Mouse (Mus musculus) hindbrain, embryonic 10.5 days (tissue): Measurements from ENCODE around the gene Pip5k1b. TPM values are rescaled to one million over a fixed set of nuclear protein-coding genes. Genes with fewer than 3 reads are reported as not detected.
A peak's percentile ranks its signal among the peaks of the same experiment; 100 is the strongest.

Experiments used
- DNase-seq: peaks from one replicate; pipeline ENCODE4 v3.0.0-alpha.2; 2017; ENCODE audit warnings: low spot score
- H3K27ac ChIP-seq: fragments of 300-500 bp; sonication (generic); 2 replicates; pipeline ENCODE4 v1.5.1; 2016; ENCODE audit warnings: mild to moderate bottlenecking, moderate library complexity
- H3K27me3 ChIP-seq: fragments of 300-500 bp; sonication (generic); 2 replicates; pipeline ENCODE4 v1.6.1; 2016; ENCODE audit warnings: mild to moderate bottlenecking; ENCODE audit not compliant: poor library complexity, insufficient read depth, severe bottlenecking
- H3K36me3 ChIP-seq: fragments of 300-500 bp; sonication (generic); 2 replicates; pipeline ENCODE4 v1.6.1; 2016; ENCODE audit warnings: mild to moderate bottlenecking, moderate library complexity
- H3K4me1 ChIP-seq: fragments of 300-500 bp; sonication (generic); replicated peaks from 2 replicates; pipeline ENCODE4 v1.6.1; 2016; ENCODE audit warnings: mild to moderate bottlenecking
- H3K4me3 ChIP-seq: fragments of 300-500 bp; sonication (generic); 2 replicates; pipeline ENCODE4 v1.5.1; 2016; ENCODE audit warnings: mild to moderate bottlenecking, moderate library complexity
- H3K9me3 ChIP-seq: fragments of 300-500 bp; sonication (generic); 2 replicates; pipeline ENCODE4 v1.6.1; 2016; ENCODE audit warnings: mild to moderate bottlenecking, moderate library complexity
- WGBS: fragments of 180-500 bp; shearing (Covaris S2); methylation state at CpG from one replicate; pipeline ENCODE4 v1.1.7; 2016; 5-methylcytosine and 5-hydroxymethylcytosine counted together
- polyA plus RNA-seq: library from polyadenylated mRNA; unstranded; fragments of >200 nt; fragmentation: Nextera tagmentation; extraction: Ambion mirVana; gene quantifications from 2 replicates; pipeline ENCODE4 v1.2.1, GENCODE M21; 2016

Pip5k1b gene
- polyA plus RNA-seq, result 0.82 and 2.2 TPM in 2 replicates

DNA sequence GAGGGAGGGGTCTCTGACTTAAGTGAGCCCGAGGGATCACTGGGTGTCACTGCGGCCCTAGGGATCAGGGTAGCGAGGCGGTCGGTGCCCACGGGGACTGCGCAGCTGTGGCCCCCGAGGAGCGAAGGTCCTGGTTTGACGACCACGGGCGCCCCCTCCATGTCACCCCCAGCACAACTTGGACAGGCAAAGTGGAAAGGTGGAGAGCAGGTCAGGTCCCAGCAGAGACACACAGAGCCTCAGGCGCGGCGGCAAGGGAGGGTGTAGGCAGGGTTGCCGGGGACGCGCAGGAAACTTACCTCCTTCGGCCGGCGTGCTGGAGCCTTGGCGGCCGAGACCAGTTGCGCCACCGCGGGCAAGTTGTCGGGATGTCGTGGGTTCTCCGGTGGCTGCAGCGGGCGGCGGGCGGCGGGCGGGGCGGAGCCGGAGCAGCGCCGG, at the start of gene Pip5k1b:
Gene Pip5k1b (minus strand): TSS at position 407 of the 438 bp plus-strand sequence.
- peak within 1 kb of the TSS; percentile 93 for H3K27ac ChIP-seq
- WGBS, result under 1% methylated on average over 39 of the region's 39 CpGs
- H3K27me3 ChIP-seq, result peaks cover 38% of the 10 kb centered on the region

DNA sequence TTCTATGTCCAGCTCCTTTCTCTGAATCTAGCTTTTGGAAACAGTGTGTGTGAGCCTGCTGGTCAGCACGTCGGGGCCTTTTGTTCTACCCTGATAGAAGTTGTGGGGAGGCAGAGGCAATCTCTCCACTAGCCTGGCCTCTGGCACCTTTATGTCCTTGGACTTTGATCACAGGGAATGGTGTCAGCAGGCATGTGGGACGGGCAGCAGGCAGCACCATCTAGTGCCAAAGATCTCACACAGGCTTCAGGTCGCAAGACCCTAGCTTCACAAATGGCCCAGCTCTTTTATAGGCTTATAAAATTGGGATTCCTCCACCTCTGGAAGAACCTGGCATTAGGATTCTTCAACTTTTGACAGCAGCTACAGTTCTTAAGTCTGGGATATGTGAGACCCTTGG, 48.4 kb upstream of the Pip5k1b start:
- Histone ChIP-seq H3K4me3 (no peak overlapping the region), H3K4me1 (no peaks in the 10 kb centered on the region), H3K27ac (no peak overlapping the region), H3K9me3 (0 out of 2 replicates have a peak, but pooled peaks cover 3% of the 10 kb centered on the region), H3K36me3 (no peaks in the 10 kb centered on the region), H3K27me3 (no peaks in the 10 kb centered on the region)
- WGBS, result 81% methylated on average over 4 of the region's 4 CpGs
- no peak for DNase-seq

More for the DNA sequence above, at the start of gene Pip5k1b:
- peaks cover 43% of the 10 kb centered on the region for H3K4me1 ChIP-seq
- H3K36me3 ChIP-seq, result no peaks in the 10 kb centered on the region
- peak; percentile 63 for DNase-seq
- H3K4me3 ChIP-seq, result peak within 1 kb of the TSS; percentile 87
- no peaks in the 10 kb centered on the region for H3K9me3 ChIP-seq

DNA sequence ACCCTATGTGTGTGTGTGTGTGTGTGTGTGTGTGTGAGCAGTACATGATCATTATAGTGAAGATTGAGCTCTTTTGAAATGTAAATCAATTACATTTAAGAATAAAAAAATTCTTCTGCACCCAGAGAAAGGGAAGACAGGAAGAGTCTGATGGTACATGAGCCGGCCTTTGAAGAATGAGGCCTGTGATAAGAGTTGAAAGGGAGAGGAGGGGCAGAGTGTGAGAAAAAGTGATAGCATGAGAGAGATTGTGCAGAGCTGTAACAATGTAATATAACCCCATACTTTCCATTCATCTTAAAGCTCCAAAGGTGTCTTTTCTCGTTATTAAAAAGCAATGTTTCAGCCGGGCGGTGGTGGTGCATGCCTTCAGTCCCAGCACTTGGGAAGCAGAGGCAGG, 47.8 kb upstream of the Pip5k1b start:
- WGBS, result 94% methylated on average over 4 of the region's 4 CpGs
- DNase-seq, result no peak
- Histone ChIP-seq H3K27ac (no peak overlapping the region), H3K4me3 (no peak overlapping the region), H3K9me3 (0 out of 2 replicates have a peak, but pooled peaks cover 3% of the 10 kb centered on the region), H3K36me3 (no peaks in the 10 kb centered on the region), H3K4me1 (no peaks in the 10 kb centered on the region), H3K27me3 (no peaks in the 10 kb centered on the region)

- no peaks in the 10 kb centered on the region for H3K36me3 ChIP-seq
- DNase-seq, result no peak
- 49% methylated on average over 2 of the region's 2 CpGs for WGBS
- no peaks in the 10 kb centered on the region for H3K27me3 ChIP-seq
- no peak overlapping the region for H3K4me3 ChIP-seq
- no peak overlapping the region for H3K27ac ChIP-seq
- no peaks in the 10 kb centered on the region for H3K9me3 ChIP-seq
- 0 out of 2 replicates have a peak, but pooled peaks cover 4% of the 10 kb centered on the region for H3K4me1 ChIP-seq
Observed at GRCm38 (mm10) chr19:24586726-24587125, 31.1 kb upstream of the Pip5k1b start.

DNA sequence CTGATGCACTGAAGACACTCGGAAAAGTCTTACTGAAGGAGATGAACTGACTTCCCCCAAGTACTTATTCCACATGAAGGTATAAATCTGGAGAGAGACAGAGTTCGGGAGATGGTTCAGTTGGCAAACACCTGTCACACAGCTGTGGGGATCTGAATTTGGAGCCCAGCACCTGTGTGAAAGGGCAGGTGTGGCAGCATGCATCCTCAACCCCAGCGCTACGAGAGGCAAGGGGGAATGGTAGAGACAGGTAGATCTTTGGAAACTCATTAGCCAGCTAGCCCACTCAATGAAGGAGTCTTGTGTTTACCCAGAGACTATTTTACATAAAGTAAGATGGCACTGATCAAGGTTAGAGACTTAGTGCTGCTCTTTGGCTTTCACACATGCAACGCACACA, 29.5 kb upstream of the Pip5k1b start:
- Histone ChIP-seq H3K4me1 (0 out of 2 replicates have a peak, but pooled peaks cover 4% of the 10 kb centered on the region), H3K27ac (no peak overlapping the region), H3K36me3 (no peaks in the 10 kb centered on the region), H3K4me3 (no peak overlapping the region), H3K9me3 (no peaks in the 10 kb centered on the region), H3K27me3 (no peaks in the 10 kb centered on the region)
- WGBS, result 91% methylated on average over 5 of the region's 5 CpGs
- no peak for DNase-seq

DNA sequence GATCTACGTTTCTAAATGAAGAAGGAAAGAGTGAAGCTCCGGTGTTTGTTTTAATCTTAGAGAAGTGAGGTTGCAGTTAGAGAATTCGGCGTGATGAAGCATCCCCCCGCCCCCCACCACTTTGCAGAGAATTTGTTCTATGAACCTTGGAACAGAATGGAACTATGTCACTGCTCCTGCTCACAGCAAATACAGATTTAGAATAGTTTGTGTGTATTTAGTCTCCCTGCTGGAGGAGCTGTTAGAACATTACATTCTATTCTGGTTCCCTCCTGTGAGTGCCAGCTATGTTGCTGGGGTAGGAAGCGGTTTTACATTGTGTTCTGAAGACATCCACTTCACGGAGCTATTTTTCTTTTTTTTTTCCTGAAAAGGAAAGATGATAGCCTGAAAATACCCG, 28.3 kb upstream of the Pip5k1b start:
- no peak overlapping the region for H3K4me3 ChIP-seq
- H3K36me3 ChIP-seq, result no peaks in the 10 kb centered on the region
- DNase-seq, result no peak
- no peaks in the 10 kb centered on the region for H3K27me3 ChIP-seq
- H3K27ac ChIP-seq, result no peak overlapping the region
- H3K4me1 ChIP-seq, result 0 out of 2 replicates have a peak, but pooled peaks cover 4% of the 10 kb centered on the region
- WGBS, result 85% methylated on average over 8 of the region's 8 CpGs
- no peaks in the 10 kb centered on the region for H3K9me3 ChIP-seq

DNA sequence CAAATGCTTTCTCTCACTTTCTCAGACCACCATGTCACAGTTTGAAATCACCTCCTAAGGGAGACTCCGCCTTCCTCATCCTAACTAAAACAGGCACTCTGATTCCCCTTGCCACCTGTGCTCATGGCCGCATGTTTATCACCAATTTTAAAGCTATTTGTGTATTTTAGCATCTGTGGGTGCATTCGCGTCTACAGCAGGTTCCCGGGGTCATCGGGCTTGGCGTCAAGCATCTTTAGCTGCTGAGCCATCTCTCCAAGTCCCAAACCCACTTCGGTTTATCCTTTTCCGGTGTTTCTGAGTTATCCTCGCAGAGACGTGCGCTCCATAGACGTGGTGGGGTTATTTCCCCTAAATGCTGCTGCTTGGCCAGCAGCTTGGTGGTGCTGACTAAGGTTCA, 20.5 kb upstream of the Pip5k1b start:
- H3K4me3 ChIP-seq, result no peak overlapping the region
- H3K36me3 ChIP-seq, result no peaks in the 10 kb centered on the region
- H3K27ac ChIP-seq, result no peak overlapping the region
- WGBS, result 92% methylated on average over 13 of the region's 13 CpGs
- no peaks in the 10 kb centered on the region for H3K9me3 ChIP-seq
- H3K4me1 ChIP-seq, result peaks cover 6% of the 10 kb centered on the region
- H3K27me3 ChIP-seq, result no peaks in the 10 kb centered on the region
- no peak for DNase-seq

- Histone ChIP-seq H3K36me3 (no peaks in the 10 kb centered on the region), H3K9me3 (no peaks in the 10 kb centered on the region), H3K27ac (no peak overlapping the region), H3K4me1 (peaks cover 6% of the 10 kb centered on the region), H3K27me3 (no peaks in the 10 kb centered on the region), H3K4me3 (no peak overlapping the region)
- WGBS, result 29% methylated on average over 7 of the region's 7 CpGs
- peak; percentile 13 for DNase-seq
Observed at GRCm38 (mm10) chr19:24571756-24572181, 16.1 kb upstream of the Pip5k1b start.

DNA sequence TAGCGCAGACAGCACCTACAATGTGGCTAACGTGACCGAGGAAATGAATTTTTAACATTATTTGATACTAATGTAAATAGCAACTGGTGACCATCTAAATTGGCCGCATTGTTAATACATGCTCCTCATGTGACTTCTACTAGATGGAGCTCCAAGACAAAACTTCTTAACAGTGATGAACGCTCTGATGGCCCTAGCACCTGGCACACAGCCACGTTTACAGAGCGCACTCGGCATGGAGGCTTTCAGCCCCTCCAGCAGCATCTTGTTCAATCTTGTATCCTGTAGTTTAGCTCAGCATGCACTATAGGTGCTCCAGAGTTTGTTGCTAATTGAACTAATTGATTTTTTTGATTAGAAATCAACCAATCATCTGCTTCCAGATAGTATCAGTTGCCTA, 15.3 kb upstream of the Pip5k1b start:
- DNase-seq, result no peak
- H3K27ac ChIP-seq, result no peak overlapping the region
- no peaks in the 10 kb centered on the region for H3K9me3 ChIP-seq
- H3K27me3 ChIP-seq, result no peaks in the 10 kb centered on the region
- no peaks in the 10 kb centered on the region for H3K36me3 ChIP-seq
- H3K4me3 ChIP-seq, result no peak overlapping the region
- WGBS, result 91% methylated on average over 8 of the region's 8 CpGs
- H3K4me1 ChIP-seq, result peaks cover 6% of the 10 kb centered on the region

DNA sequence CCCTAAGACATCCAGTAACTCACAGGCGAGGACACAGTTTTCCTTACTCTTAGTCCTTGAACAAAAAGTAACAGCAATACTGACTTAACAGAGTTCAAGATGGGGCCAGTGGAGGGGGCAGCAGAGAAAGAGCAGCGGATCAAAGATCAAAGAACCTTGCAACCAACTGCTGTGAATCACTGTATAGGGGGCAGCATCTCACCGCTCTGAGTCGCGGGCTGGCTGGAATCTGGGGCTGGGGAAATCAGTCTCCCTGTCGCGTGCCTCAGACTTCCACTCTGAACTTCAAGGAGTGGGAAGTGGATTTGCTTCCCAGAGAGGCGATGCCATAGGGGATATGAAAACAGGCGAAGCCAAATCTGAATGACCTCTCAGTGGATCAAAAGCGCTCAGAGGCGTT, 1.8 kb upstream of the Pip5k1b start:
- Histone ChIP-seq H3K36me3 (no peaks in the 10 kb centered on the region), H3K27ac (no peak overlapping the region), H3K9me3 (no peaks in the 10 kb centered on the region), H3K4me1 (peaks cover 43% of the 10 kb centered on the region), H3K27me3 (peaks cover 38% of the 10 kb centered on the region), H3K4me3 (peak overlapping the region; percentile 87)
- peak; percentile 58 for DNase-seq
- WGBS, result under 1% methylated on average over 11 of the region's 11 CpGs

DNA sequence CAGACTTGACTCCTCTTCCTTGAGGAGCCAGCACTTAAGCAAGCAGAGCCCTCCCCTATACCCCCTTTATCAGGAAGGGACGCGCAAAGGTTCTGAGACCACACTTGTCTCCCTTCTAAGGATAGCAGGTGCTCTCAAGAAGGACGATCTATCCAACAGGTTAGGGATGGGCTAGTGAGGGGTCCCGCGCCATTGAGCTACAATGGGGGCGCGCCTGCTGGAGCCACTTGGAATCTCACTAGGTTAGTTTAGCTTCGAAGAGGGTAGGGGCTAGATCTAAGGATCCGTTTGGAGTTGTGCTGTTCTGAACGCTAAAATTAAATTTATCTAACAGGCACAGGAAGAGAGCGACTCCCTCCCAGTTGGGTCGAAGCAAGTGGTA, 904 bp upstream of the Pip5k1b start:
- H3K27me3 ChIP-seq, result peaks cover 38% of the 10 kb centered on the region
- H3K4me1 ChIP-seq, result peaks cover 43% of the 10 kb centered on the region
- no peaks in the 10 kb centered on the region for H3K9me3 ChIP-seq
- H3K27ac ChIP-seq, result peak overlapping the region; percentile 93
- peak overlapping the region; percentile 87 for H3K4me3 ChIP-seq
- WGBS, result 2% methylated on average over 12 of the region's 12 CpGs
- H3K36me3 ChIP-seq, result no peaks in the 10 kb centered on the region
- no peak for DNase-seq

DNA sequence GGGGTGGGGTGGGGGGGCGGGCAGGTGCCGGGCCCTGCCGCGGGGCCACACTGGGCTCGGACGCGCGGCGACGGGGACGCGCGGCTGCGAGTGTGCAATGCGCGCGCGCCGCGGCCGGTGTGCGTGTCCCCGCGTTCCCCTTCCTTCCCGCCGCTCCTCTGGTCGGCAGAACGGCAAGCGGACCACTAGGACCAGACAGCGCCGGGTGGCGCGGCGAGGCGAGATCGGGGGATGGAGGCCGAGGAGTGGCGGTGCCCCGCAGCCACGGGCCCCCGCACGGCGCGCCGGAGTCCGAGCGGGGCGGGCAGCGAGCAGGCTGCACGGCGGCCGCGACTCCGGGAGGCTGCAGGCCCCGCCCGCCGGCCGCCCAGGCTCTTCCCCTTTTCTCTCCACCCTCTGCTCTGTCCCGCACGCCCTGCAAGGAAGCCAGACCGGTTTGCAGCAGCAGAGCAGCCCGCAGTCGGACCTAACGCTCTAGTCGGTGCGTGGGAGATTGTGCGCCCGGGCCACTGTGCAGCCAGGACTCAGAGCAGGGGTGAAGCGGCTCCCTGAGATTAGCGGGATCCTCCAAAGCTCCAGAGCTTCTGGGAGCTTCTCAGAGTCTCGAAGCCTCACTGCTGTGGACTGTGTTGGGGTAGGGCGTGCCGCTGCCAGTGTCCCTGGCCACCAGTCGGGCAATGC, 372 bp upstream of the Pip5k1b start:
- Histone ChIP-seq H3K27me3 (peaks cover 38% of the 10 kb centered on the region), H3K4me3 (peak overlapping the region; percentile 87), H3K27ac (peak overlapping the region; percentile 93), H3K9me3 (no peaks in the 10 kb centered on the region), H3K36me3 (no peaks in the 10 kb centered on the region), H3K4me1 (peaks cover 43% of the 10 kb centered on the region)
- under 1% methylated on average over 72 of the region's 74 CpGs for WGBS
- DNase-seq, result peak; percentile 83

DNA sequence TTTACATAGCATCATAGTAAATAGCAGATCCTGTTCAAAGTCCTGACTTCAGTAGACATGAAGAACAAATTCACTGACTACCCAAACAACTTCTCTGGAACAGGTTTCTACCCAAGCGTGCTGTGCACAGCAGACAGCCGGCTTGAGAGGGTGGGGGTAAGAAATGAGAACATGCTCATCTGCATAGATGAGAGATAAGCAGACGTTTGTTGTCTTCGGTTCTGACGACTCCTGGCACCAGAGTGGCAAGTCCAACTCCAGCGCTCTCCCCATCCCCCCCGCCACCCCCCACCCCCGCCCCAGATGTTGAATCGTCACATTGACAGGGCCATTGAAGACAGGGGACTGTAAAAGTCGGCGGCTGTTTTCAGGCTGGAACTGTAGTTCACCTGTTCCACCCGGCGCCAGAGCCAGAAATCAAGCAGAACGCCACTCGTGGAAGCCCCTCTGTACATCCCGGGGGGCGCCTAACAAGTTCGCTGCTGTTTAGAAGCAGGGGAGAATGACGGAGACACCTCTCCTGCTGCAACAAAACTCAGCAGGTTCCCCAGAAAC, 684 bp downstream of the Pip5k1b start:
- H3K27ac ChIP-seq, result peak overlapping the region; percentile 93
- H3K4me3 ChIP-seq, result peak overlapping the region; percentile 87
- no peaks in the 10 kb centered on the region for H3K36me3 ChIP-seq
- peaks cover 43% of the 10 kb centered on the region for H3K4me1 ChIP-seq
- peak; percentile 11 for DNase-seq
- no peaks in the 10 kb centered on the region for H3K9me3 ChIP-seq
- peaks cover 38% of the 10 kb centered on the region for H3K27me3 ChIP-seq
- WGBS, result under 1% methylated on average over 19 of the region's 19 CpGs
